Mouse (Mus musculus) kidney, embryonic 15.5 days (tissue): Measurements from ENCODE around the gene Mctp1. TPM values are rescaled to one million over a fixed set of nuclear protein-coding genes. Genes with fewer than 3 reads are reported as not detected.

Experiments
- ATAC-seq: fragments of 200-750 bp; cut with Nextera tagmentation; replicated peaks from 2 replicates; pipeline ENCODE4 v1.8.0; 2017; ENCODE audit warnings: moderate TSS enrichment; ENCODE audit not compliant: low FRiP score
- H3K27ac ChIP-seq: fragments of 300-500 bp; sonication (generic); 2 replicates; pipeline ENCODE4 v1.5.1; 2015; ENCODE audit warnings: mild to moderate bottlenecking, inconsistent platforms
- H3K27me3 ChIP-seq: fragments of 300-500 bp; sonication (generic); 2 replicates; pipeline ENCODE4 v1.6.1; 2015; ENCODE audit warnings: inconsistent platforms
- H3K36me3 ChIP-seq: fragments of 300-500 bp; sonication (generic); 2 replicates; pipeline ENCODE4 v1.6.1; 2015; ENCODE audit warnings: inconsistent platforms
- H3K4me1 ChIP-seq: fragments of 300-500 bp; sonication (generic); 2 replicates; pipeline ENCODE4 v1.6.1; 2015; ENCODE audit warnings: inconsistent platforms
- H3K4me2 ChIP-seq: fragments of 300-500 bp; sonication (generic); 2 replicates; pipeline ENCODE4 v1.6.1; 2015; ENCODE audit warnings: moderate library complexity, mild to moderate bottlenecking, inconsistent platforms
- H3K4me3 ChIP-seq: fragments of 300-500 bp; sonication (generic); replicated peaks from 2 replicates; pipeline ENCODE4 v1.5.1; 2015; ENCODE audit warnings: mild to moderate bottlenecking, inconsistent platforms
- H3K9ac ChIP-seq: fragments of 300-500 bp; sonication (generic); 2 replicates; pipeline ENCODE4 v1.6.1; 2015; ENCODE audit warnings: mild to moderate bottlenecking, inconsistent platforms
- H3K9me3 ChIP-seq: fragments of 300-500 bp; sonication (generic); replicated peaks from 2 replicates; pipeline ENCODE4 v1.6.1; 2016; ENCODE audit warnings: inconsistent platforms
- WGBS: fragments of 180-500 bp; shearing (Covaris S2); methylation state at CpG from one replicate; pipeline ENCODE4 v1.1.7; 2015; ENCODE audit warnings: mixed read lengths; 5-methylcytosine and 5-hydroxymethylcytosine counted together
- polyA plus RNA-seq: library from polyadenylated mRNA; unstranded; fragments of >200 nt; fragmentation: Nextera tagmentation; extraction: Ambion mirVana; gene quantifications from 2 replicates; pipeline ENCODE4 v1.2.1, GENCODE M21; 2015

The Mctp1 gene
- polyA plus RNA-seq, 1 experiment from 2014 or later: 0.30 TPM

DNA sequence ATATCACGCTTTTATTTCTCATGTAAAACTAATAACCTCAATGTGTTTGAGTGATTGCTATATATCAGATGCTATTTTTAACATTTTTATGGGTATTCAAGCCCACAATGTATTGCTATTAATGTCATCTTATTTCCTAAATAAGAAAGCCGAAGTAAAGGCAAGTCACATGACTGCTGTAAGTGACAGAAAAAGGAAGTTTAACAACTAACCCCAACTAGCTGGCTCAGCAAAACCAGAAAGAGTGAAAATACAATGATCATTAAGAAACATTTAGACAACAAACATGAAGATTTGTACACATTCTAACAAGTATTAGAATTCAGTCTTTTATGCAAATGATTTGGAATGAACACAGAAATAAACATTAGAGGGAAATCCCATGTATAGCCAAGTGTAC, 253.9 kb downstream of the Mctp1 start:
- no peak for ATAC-seq
- H3K27ac ChIP-seq: no peak overlapping the region
- no peaks in the 10 kb centered on the region for H3K4me1 ChIP-seq
- H3K9ac ChIP-seq: no peak overlapping the region
- 68% methylated on average over 2 of the region's 2 CpGs for WGBS
- H3K4me3 ChIP-seq: no peak overlapping the region
- H3K27me3 ChIP-seq: no peaks in the 10 kb centered on the region
- no peaks in the 10 kb centered on the region for H3K36me3 ChIP-seq
- no peak overlapping the region for H3K4me2 ChIP-seq
- no peaks in the 10 kb centered on the region for H3K9me3 ChIP-seq

DNA sequence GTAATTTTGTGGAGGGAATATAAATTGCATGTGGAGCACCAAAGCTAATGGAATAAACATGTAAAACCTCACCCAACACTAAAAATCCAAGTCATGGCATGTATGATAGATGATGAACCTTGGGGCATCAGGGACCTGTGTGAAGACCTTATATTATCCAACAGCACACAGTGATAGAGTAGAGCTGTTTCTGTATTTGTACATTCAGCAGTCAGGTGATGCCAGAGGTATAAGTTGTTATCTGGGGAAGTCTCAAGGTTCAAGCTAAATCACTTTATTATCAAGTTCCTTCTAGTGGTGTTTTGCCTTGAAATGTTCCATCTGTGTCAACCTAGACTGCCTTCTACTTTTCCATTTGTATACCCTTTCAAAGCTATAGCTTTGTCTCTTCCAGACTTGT, 275.2 kb downstream of the Mctp1 start:
- Histone ChIP-seq H3K27ac (no peak overlapping the region), H3K36me3 (no peaks in the 10 kb centered on the region), H3K9ac (no peak overlapping the region), H3K9me3 (no peaks in the 10 kb centered on the region), H3K4me1 (no peaks in the 10 kb centered on the region), H3K27me3 (no peaks in the 10 kb centered on the region), H3K4me2 (no peak overlapping the region), H3K4me3 (no peak overlapping the region)
- ATAC-seq: no peak

DNA sequence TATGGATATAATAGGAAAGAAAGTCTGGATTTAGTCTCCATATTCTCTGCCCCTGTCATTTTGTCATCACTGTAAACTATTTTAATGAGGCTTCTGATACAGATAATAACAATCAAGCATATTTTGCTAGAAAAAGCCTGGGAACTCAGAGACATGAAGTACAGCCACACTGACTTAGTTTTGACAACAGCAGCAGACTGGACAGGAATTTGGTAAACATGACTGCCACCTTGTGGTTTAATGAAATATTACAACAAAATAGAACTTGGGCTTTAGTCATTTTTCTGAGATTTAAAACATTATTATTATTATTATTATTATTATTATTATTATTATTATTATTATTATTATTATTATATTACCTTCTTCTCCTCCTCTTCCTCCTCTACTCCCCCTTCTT, 297.0 kb downstream of the Mctp1 start:
- H3K9me3 ChIP-seq: no peaks in the 10 kb centered on the region
- ATAC-seq: no peak
- H3K27me3 ChIP-seq: no peaks in the 10 kb centered on the region
- no peaks in the 10 kb centered on the region for H3K4me1 ChIP-seq
- no peaks in the 10 kb centered on the region for H3K36me3 ChIP-seq
- H3K4me2 ChIP-seq: no peak overlapping the region
- no peak overlapping the region for H3K27ac ChIP-seq
- H3K4me3 ChIP-seq: no peak overlapping the region
- no peak overlapping the region for H3K9ac ChIP-seq

DNA sequence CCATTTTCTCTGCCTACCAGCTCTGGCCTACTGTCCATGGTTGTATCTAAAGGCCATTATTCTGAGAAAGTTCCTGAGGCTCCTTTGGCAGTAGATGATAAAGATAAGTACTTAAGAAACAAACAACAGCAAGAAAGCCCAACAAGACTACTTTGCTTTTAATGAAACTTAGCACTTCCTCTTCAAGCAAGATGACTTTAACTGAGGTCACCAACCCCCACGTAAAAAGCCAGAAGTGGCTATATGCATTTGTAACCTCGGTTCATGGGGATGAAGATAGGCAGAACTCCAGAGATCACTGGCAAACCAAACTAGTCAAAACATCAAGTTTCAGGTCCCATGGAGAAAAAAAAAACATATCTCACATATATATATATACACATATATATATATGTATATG, 305.0 kb downstream of the Mctp1 start:
- H3K27ac ChIP-seq: no peak overlapping the region
- no peaks in the 10 kb centered on the region for H3K9me3 ChIP-seq
- 74% methylated on average over 2 of the region's 2 CpGs for WGBS
- H3K4me3 ChIP-seq: no peak overlapping the region
- no peak overlapping the region for H3K4me2 ChIP-seq
- H3K27me3 ChIP-seq: no peaks in the 10 kb centered on the region
- H3K36me3 ChIP-seq: no peaks in the 10 kb centered on the region
- ATAC-seq: no peak
- no peak overlapping the region for H3K9ac ChIP-seq
- no peaks in the 10 kb centered on the region for H3K4me1 ChIP-seq

DNA sequence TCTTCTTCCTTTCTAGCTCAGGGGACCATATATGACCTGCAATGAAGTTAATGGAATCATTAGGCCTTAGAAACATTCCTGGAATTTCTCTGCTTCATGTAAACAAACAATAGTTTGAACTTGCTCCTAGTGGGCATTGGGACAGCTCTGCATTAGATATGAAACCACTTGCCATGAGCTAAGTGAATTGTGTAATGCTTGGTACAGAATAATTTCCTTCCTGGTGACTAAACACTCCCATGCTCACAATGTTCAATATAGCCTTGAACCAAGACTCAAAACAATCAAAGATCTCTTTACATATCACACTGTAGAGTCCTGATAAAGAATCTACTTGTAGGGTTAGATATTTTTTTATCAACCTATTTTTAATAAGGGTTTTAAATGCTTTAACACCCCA, 305.8 kb downstream of the Mctp1 start:
- ATAC-seq: no peak
- Histone ChIP-seq H3K9ac (no peak overlapping the region), H3K9me3 (no peaks in the 10 kb centered on the region), H3K4me1 (no peaks in the 10 kb centered on the region), H3K27me3 (no peaks in the 10 kb centered on the region), H3K27ac (no peak overlapping the region), H3K36me3 (no peaks in the 10 kb centered on the region), H3K4me3 (no peak overlapping the region), H3K4me2 (no peak overlapping the region)

DNA sequence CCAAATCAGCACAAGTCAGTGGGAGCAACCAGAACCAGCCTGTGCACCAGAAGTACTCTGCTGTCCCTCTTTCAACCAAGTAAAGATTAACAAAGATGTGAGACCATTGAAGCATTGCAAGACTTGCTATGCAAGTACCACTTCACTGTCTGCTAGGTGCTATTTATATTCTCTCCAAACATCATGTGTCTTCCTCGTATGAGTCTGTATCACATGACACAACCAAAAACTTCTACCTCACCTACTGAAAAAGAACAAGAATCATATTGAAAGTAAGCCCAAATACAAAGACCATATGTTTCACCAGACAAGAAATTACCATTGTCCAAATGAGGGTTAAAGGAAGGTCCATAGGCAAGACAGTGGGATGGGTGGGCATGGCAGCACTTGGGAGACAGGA, 306.4 kb downstream of the Mctp1 start:
- 73% methylated on average over 1 of the region's 1 CpGs for WGBS
- H3K27me3 ChIP-seq: no peaks in the 10 kb centered on the region
- H3K4me3 ChIP-seq: no peak overlapping the region
- no peak for ATAC-seq
- H3K4me1 ChIP-seq: no peaks in the 10 kb centered on the region
- H3K9me3 ChIP-seq: no peaks in the 10 kb centered on the region
- no peak overlapping the region for H3K27ac ChIP-seq
- H3K36me3 ChIP-seq: no peaks in the 10 kb centered on the region
- no peak overlapping the region for H3K9ac ChIP-seq
- no peak overlapping the region for H3K4me2 ChIP-seq

DNA sequence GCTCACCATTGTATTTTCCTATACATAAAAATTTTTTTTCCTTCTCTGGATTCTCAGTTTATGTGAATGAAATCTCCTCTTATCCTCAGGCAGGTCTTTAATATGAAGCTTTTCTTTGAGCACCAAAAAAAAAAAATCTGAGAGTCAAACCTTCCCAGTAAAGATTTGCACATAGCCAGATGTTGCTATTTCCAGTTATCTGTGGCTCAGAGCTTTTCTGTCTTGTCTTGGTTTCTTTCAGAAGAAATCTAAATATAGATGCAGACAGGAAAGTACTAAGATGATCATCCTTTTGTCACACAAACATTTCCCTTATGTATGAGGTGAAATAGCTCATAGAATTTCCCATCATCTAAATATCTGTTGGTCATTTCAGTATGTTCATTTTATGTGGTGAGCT, 349.7 kb downstream of the Mctp1 start:
- H3K9me3 ChIP-seq: no peaks in the 10 kb centered on the region
- ATAC-seq: no peak
- no peaks in the 10 kb centered on the region for H3K36me3 ChIP-seq
- no peak overlapping the region for H3K27ac ChIP-seq
- no peak overlapping the region for H3K4me2 ChIP-seq
- H3K4me3 ChIP-seq: no peak overlapping the region
- H3K4me1 ChIP-seq: no peaks in the 10 kb centered on the region
- no peak overlapping the region for H3K9ac ChIP-seq
- no peaks in the 10 kb centered on the region for H3K27me3 ChIP-seq

DNA sequence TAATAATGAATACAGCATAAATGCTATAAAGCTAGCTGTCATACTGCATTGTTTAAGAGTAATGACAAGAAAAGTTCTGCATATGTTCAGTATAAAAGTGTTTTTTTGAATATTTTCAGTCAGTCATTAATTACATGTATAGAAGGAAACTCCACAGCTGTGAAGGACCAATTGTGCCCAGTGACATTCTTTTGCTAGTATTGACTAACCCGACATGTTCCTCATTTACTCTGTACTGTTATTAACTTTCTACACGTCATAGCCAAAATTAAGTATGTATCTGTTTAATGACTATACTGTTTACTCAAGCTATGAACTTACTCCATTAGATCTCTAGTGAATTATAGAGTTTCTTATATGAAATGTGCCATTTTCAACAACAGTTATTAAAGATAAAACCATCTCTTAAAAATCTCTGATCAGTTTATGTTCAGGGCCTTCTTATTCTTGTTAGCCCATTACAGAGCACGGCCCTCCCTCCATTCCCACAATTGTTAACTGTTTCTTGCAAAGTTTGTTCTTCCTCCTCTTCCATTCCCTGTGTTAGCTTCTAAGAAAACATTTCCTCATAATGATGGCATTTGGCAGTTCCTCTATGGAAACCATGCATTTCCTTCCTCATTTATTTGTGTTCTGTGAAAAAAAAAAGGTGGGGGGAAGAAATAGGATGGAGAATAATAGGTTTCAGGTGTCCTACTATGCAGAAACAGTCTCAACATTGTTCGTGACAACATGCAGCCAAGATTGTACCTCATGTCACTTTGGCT, 366.5 kb downstream of the Mctp1 start:
- ATAC-seq: no peak
- WGBS: 66% methylated on average over 4 of the region's 4 CpGs

DNA sequence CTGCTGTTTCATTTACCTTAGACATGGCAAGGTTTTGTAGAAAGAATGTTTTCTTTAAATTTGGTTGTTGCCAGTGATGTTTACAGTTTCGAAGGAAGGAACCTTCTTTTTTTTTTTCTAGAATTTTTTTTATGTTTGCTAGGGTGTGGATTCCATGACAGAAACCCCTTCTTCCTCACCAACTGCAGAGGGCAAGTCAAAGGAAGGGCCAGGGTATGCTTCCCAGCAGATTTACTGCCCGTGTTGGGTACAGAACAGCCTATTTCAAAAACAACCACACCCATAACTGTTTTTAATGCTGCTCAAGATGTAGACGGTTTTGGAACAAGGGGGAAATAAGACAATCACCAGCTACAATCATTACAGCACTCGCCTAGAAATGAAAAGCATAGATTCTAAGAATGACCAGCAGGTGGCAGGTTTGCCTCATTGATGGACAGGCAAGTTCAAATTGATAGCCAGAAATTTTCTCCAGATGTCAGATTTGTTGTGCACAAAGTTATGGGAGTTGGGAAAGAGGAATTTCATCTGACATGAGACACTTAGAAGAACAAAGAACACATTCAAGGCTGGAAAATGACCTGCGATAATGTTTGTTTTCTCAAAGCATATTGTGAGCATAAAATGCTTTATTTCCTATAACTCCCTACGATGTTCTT, 375.6 kb downstream of the Mctp1 start:
- no peaks in the 10 kb centered on the region for H3K4me1 ChIP-seq
- no peak overlapping the region for H3K4me2 ChIP-seq
- H3K27me3 ChIP-seq: no peaks in the 10 kb centered on the region
- ATAC-seq: no peak; the same call in 1 of the 2 replicates
- no peak overlapping the region for H3K27ac ChIP-seq
- H3K9me3 ChIP-seq: no peaks in the 10 kb centered on the region
- H3K36me3 ChIP-seq: no peaks in the 10 kb centered on the region
- WGBS: 24% methylated on average over 6 of the region's 6 CpGs
- no peak overlapping the region for H3K4me3 ChIP-seq
- no peak overlapping the region for H3K9ac ChIP-seq

More for the DNA sequence above, 366.5 kb downstream of the Mctp1 start:
- H3K27me3 ChIP-seq: no peaks in the 10 kb centered on the region
- H3K4me3 ChIP-seq: no peak overlapping the region
- no peak overlapping the region for H3K4me2 ChIP-seq
- H3K27ac ChIP-seq: no peak overlapping the region
- H3K4me1 ChIP-seq: no peaks in the 10 kb centered on the region
- no peaks in the 10 kb centered on the region for H3K9me3 ChIP-seq
- no peaks in the 10 kb centered on the region for H3K36me3 ChIP-seq
- no peak overlapping the region for H3K9ac ChIP-seq

DNA sequence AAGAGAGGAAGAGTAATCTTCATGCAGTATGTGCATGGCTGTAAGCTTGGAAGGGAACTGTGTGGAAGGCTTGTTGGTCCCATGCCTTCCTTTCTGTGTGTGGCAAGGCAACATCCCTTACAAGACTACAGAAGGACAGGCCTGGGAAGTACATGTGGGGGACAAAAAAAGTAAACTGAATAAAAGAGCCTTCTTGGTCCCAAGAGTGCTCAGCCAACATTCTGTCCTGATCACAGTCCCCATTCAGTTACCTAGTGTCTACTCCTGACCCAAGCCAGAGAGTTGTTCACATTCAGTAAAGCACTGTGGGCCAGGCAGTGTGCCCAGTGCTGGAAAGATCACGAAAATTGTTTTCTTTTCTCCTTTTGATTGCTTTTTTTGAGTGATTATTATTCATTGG, 415.3 kb downstream of the Mctp1 start:
- whole genome bisulfite sequencing: 69% methylated on average over 1 of the region's 1 CpGs
- H3K9me3 ChIP-seq: no peaks in the 10 kb centered on the region
- ATAC-seq: no peak

DNA sequence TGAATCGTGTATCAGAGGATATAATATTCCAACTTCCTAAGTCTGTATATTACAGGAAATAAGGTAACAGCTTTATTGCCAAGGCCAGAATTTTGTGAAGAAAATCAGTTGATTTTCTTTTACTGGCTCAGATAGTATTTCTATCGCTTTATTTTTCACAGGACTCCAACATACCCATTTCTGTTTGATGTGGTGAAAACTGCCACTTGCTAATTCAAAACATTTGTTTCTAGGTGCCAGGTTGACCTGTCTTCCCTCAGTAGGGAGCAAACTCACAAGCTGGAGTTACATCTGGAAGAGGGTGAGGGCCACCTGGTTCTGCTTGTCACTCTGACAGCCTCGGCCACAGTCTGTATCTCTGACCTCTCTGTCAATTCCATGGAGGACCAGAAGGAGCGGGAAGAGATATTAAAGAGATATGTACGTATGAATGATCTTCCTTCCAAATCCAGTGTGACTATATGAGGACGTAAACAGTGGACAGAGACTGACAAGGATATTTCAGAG, 416.8 kb downstream of the Mctp1 start:
- Histone ChIP-seq H3K9me3 (no peaks in the 10 kb centered on the region), H3K27ac (no peak overlapping the region), H3K4me1 (no peaks in the 10 kb centered on the region), H3K4me2 (no peak overlapping the region), H3K9ac (no peak overlapping the region), H3K36me3 (no peaks in the 10 kb centered on the region), H3K4me3 (no peak overlapping the region), H3K27me3 (no peaks in the 10 kb centered on the region)
- WGBS: 69% methylated on average over 6 of the region's 6 CpGs
- no peak for ATAC-seq

More for the DNA sequence above, 415.3 kb downstream of the Mctp1 start:
- Histone ChIP-seq H3K9ac (no peak overlapping the region), H3K4me3 (no peak overlapping the region), H3K4me2 (no peak overlapping the region), H3K27ac (no peak overlapping the region), H3K36me3 (no peaks in the 10 kb centered on the region), H3K4me1 (no peaks in the 10 kb centered on the region), H3K27me3 (no peaks in the 10 kb centered on the region)

DNA sequence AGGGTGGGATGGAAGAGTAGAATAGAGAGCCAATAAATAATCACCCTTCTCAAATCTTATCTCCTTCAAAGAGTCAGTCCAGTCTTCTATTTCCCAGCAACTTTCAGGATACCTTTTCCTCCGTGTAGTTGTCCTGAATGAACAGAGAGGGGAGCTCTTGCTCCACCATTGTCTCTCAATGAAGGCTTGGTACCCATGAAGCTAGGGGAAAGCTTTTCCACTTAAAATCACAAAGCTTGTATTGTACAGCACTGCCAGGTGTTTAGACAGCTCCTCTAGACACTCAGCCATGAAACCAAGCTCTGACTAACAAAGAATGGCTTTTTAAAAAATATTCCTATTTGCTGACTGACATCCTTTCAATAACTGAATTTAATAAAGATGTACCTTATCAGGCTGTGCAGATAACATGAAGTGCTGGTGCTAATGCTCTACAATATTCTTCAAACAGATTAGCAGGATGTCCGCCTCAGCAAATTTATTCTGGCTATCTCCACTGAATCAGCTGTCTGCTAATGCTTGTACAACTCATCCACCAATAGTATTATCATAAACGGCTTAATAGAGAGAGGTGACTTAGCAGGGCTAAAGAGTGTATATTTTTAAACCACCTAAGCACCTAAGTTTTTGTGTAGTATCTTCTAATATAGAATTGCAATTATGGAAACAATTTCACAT, 417.9 kb downstream of the Mctp1 start:
- Histone ChIP-seq H3K4me3 (no peak overlapping the region), H3K9me3 (no peaks in the 10 kb centered on the region), H3K36me3 (no peaks in the 10 kb centered on the region), H3K27me3 (no peaks in the 10 kb centered on the region), H3K27ac (no peak overlapping the region), H3K4me2 (no peak overlapping the region), H3K4me1 (no peaks in the 10 kb centered on the region), H3K9ac (no peak overlapping the region)
- WGBS: 46% methylated on average over 3 of the region's 3 CpGs
- ATAC-seq: peak; percentile 94
